Mouse (Mus musculus) thymus, postnatal 25 days (tissue): Measurements from ENCODE around the gene Slc25a53.
"Not testable (repeated sequence)": the region's sequence is repeated elsewhere in the genome, so short reads cannot be mapped to it uniquely, and the experiment has no call there.

ENCODE experiments used
- DNase-seq: peaks from one replicate; pipeline ENCODE4 v3.0.0; 2022

The Slc25a53 gene

DNA sequence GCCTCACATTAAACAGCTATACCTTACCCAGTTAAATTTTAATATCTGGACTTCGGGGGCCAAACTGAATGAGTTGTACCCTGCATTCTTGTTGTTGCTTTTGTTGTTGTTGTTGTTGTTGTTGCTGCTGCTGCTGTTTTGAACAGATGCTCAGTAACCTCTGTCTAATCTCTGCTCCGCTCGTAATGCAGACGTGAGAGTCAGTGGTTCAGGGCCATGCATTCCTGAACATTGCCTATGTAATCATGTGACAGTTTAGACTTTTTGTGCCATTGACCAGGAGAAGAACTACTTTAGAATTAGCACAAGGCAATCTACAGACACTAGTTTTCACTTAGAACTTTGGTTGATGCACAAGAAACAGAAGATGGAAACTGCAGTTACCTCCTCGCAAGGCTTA, 79.8 kb downstream of the Slc25a53 start:
- DNase-seq = not testable (repeated sequence)

DNA sequence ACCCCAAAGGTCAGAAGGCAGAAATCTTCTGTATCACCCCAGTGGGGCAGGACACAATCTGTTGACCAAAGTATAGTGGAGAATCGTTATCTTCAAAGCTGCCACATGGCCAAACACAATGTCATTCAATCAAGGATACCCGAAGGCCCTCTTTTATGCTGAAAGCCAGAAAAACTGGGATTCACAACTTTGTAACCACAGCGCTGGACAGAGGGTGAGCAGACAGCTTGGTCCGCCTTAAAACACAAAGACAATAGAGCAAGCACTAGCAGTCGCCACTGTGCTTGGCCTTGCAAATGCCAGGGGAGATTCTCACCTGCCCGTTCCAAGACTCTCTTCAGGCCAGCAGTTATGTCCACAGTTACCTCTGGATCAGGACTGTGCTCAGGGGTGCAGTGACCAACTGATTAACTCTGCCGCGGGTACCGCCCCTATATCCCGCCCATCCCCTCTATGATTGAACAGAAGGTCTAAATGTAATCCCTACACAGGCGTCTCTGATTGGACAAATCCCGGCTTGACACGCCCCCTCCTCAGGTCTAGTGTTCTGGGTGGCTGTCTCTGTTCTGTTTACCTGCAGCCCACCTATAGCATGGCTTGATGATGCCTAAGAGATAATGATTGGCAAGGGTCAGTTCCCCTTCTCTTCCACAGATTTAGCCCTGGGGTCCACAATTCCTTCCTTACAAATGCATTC, 80.4 kb downstream of the Slc25a53 start:
- peak; percentile 1 for DNase-seq

DNA sequence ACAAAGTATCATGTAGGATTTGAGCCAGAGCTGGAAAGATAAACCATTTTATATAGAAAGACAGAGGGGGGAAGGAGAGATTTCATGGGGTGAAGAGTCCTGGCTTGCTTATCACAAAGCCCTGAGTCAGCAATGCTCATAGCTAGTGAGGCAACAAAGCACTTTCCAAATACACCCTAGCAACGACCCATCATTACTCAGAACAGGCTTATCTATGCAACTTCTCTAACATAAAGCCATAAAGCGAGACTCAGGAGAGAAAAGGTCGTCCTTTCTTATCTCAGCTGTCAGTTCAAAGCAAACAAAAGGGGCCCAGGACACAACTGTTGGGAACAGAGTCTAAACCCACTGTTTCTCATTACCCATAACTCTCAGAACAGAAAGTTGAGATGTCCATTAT, 100.1 kb downstream of the Slc25a53 start:
- DNase-seq = no peak
